Mouse (Mus musculus) urinary bladder, postnatal 25 days (tissue): Measurements from ENCODE around the gene Rhbdl1.
A peak's percentile ranks its signal among the peaks of the same experiment; 100 is the strongest.

ENCODE experiments used
- DNase-seq: peaks from one replicate; pipeline ENCODE4 v3.0.0; 2022; ENCODE audit warnings: low spot score

Rhbdl1 gene

GRCm38 (mm10) chr17:25837076-25837410 is at the start of gene Rhbdl1:
TSS of gene Rhbdl1 (minus strand) at chr17:25837295.
- peak; percentile 61 for DNase-seq

DNA sequence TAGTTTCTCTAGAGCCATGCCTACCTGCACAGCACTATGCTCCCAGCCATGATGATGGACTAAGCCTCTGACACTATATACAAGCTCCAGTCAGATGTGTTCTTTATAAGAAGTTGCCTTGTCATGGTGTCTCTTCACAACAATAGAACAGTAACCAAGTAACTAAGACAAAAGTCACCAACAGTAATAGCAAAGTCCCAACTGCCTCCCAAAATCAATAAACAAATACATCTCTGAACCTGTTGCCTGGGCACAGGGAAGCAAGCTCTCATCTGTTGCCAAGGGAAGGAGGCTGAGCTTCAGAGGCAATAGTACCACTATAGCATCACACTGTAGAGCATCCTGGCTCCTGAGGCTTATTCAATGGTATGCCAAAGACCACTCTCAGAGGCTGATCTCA is 49.7 kb upstream of the Rhbdl1 start:
- DNase-seq = no peak

DNA sequence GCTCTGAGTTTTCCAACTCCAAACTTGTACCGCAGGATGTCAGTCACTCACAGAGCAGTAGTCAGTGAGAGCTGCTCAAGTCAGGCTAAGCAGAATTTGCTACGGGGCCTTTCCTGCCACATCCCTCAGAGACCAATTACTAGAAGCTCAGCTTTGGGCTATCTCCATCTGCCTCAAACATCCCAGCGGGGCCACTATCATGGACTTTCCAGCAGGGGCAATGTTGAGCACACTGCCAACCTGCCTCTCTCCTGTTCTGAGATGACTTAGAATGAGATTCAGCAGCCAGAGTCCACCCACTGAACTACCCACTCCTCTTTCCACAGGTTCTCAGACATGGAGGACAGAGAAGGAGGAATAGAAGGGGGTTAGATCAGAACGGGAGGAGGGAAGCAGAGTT is 48.5 kb upstream of the Rhbdl1 start:
- no peak for DNase-seq

GRCm38 (mm10) chr17:25883824-25884223 is 46.7 kb upstream of the Rhbdl1 start:
- no peak for DNase-seq

DNA sequence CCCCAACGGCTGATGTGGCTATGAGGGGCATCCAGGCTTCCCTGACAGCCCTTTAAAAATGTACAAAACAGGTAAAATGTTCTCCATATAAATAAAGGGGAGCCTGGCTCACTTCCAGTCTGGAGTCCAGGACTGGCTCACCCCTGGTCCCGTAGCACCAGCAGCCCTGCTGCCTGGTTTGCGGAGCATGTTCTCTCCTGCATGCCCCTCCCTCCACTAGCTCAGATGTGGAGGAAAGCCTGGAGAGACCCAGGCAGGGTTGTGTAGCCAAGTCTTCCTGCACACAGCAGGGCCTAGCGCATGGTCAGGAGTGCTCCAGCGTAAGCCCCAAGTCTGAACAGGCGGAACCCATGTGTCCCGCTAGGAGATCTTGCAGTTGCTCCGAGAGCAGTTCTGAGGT is 46.2 kb upstream of the Rhbdl1 start:
- DNase-seq = no peak

DNA sequence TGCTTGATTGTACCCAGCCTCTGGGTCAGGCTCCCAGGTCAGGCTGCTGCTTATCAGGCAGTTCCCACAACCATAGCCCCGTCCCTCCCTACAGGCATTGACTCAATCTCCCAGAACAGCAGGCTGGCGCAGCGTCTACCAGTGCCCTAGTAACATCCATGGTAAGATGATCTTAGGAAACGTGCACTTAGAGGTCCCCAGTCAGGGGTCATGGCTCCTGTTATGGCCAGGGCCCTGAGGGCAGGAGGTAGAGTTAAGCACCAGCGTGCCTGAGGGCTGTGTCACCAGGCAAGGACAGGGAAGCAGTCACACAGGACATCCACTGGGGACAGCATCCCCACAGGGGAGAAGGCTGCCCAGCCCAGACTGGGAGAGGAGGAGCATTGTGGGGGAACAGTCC is 45.2 kb upstream of the Rhbdl1 start:
- no peak for DNase-seq

GRCm38 (mm10) chr17:25881691-25882090 is 44.6 kb upstream of the Rhbdl1 start:
- DNase-seq = no peak

GRCm38 (mm10) chr17:25880913-25881641 is 44.0 kb upstream of the Rhbdl1 start:
- DNase-seq = no peak

- no peak for DNase-seq
These were observed 43.3 kb upstream of the Rhbdl1 start, which contains the start of gene Wfikkn1 for GRCm38 (mm10) chr17:25880196-25880910. TSS of gene Wfikkn1 (minus strand) at chr17:25880858.

DNA sequence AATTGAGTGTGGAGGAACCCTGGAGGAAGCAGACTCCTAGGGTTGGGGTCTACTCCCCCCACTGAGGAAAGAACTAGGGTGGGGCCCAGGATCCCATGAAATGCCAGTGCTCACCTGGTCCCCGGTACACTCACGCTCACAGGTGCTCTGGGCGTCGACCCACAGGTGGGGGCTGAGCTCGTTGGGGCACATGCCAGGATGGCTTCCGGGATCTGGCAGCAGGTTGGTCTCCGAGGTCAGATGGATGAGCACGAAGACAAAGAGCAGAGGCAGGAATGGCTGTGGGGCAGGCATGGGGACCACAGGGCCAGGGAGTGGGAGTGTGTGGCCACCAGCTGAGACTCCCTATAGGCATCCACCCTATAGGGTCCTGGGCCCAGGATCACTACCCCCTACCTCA is 42.7 kb upstream of the Rhbdl1 start:
- no peak for DNase-seq

DNA sequence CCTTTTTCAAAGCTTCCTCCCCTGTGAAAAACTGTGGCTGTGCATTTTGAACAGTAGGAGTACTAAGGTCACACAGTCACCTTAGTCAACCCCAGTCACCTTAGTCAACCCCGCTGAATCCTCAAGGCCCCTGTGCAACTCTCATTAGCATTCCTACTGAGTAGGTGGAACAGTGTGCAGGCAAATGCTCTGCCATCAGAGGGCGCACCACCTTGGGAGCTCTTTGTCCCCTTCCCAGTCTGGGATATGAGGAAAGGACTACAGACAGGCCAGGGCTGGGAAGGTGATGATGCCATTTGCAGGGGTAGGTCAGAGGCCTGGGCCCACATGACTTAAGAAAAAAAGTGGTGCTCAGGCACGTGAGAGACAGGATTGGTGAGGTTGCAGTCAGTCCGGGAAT is 42.2 kb upstream of the Rhbdl1 start:
- no peak for DNase-seq

DNA sequence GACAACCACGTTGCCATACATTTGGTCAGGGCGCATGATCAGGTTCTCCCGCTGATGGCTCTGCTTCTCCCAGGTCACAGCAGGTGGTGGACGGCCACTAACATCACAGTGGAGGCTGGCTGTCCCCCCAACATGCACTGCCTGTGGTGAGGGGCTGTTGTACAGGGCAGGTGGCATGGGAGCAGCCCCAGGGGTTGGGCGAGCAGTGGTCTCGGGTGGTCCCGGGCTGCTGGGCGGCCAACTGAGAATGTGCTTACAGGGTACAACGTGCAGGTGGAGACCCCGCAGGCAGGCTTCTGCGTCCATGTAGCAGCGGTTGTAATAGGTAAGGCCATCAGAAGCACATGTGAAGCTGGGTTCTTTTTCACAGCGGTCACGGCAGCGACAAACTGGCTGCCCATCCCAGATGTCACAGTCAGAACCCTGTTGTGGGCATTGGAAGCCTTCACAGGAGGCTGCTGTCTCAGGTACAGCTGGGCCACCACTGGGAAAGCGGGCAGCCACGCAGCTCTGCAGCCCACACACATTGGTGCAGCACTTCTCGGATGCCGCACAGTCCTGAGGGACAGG is 41.6 kb upstream of the Rhbdl1 start:
- DNase-seq = no peak

DNA sequence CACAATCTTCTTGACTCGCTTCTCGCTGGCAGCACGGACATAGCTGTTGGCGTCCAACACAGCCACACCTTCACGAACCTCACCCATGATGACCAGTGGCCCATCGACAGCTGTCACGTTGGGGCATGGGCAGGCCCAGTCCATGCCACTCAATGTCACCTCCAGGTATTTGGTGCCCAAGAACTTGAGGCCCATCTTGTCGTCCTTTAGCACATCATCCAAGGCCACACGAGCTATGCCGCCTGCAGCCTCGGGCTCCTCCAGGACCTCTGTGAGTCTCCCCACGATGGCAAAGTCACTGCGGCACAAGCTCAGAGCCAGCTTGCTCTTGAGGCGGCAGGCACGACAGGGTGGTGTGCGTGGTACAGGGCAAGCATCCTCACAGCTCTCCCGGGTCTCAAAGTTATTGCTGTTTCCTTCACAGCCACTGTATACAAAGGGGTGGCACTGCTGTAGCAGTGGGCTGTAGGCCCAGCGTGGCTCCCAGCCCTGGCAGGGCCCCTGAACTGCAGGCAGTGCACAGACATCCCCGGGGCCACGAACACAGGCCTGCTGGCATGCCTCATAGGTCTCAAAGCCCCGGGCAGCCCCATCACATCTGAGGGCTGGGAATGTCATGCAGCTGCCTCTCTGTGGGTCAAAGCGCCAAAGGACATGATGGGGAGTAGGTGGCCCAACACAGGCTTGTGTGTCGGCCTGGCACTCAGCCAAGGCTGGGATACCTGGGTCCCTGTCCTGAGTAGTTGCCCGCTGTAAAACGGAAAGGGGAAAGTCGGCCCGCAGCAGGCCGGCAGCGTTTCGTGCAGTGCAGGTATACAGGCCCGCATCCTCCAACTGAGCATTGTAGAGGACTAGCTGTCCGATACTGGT is 40.9 kb upstream of the Rhbdl1 start:
- DNase-seq = no peak

DNA sequence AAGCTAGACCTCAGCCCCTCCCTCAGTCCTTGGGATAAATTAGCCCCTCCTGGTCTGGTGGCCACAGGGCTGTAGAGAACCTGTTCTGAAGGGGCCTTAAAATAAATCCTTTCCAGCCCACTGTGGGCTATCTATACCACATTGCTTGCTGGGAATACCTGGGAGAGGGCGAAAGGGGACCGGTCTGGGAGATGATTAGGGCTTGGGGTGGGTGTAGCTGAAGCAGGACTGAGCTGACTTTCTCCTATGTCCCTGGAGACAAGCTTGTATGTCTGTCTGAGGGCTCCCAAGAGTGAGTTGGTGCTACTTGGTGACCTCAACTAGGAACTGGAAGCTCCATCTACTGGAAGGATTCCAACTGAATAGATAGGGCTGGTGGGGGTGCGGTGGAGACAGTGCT is 39.9 kb upstream of the Rhbdl1 start:
- DNase-seq = no peak

- no peak for DNase-seq
These were observed 39.3 kb upstream of the Rhbdl1 start for GRCm38 (mm10) chr17:25876347-25876915.

GRCm38 (mm10) chr17:25875171-25876136 is 38.4 kb upstream of the Rhbdl1 start:
- peak; percentile 79 for DNase-seq

DNA sequence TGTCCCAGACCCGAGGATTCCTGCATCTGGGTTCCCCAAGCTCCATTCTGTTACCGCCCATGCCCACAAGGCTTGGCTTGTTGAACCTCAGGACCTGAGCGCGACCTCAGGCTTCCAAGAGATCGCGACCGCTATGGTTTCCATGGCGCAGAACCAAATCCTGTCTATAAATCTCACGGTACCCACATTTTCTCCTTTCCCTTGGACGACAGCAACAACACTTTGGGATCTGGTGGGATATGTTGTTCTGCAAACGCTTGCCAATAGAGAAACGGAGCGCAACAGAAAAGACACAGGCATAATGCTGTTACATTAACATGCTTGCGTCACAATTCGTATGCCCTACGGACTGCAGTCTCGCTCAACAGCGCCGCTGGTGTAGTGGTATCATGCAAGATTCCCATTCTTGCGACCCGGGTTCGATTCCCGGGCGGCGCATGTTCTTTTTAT is 37.7 kb upstream of the Rhbdl1 start, which contains the start of gene Mettl26:
TSS of gene Mettl26 (plus strand) at position 354 of the 450 bp plus-strand sequence.
- DNase-seq = peak; percentile 95

- no peak for DNase-seq
These were observed 37.1 kb upstream of the Rhbdl1 start for GRCm38 (mm10) chr17:25874148-25874720.

GRCm38 (mm10) chr17:25873405-25874147 is 36.5 kb upstream of the Rhbdl1 start:
- DNase-seq = no peak

DNA sequence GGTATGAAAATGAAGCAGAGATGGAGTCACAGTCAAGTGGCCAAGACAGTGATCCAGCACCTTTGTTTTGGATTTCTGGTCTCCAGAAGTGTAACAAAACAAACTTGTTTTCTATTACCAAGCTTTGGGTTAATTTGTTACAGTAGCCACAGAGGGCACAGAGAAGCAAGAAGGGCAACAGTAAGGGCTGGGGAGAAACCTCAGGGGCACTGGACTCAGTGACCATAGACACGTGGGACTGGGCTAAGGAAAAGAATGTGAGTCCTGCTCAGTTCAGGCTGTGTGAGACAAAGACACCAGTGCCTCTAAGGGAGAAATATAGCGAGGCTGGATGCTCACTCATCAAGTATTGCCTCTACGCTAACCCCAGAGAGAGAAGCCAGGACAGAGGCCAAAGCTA is 35.6 kb upstream of the Rhbdl1 start:
- no peak for DNase-seq
